Comparison of ENCODE assay signal across 8 mouse cellular contexts in genomic region chr10:84437166-84438048, GRCm38 (mm10). TPM values are rescaled to one million over a fixed set of nuclear protein-coding genes. Genes with fewer than 3 reads are reported as not detected.
DNase-seq lines count a peak whose midpoint lies in the region.

No protein-coding gene starts in this region.

- peaks cover 15% of the 10 kb centered on the region for H3K27me3 ChIP-seq in limb, embryonic 10.5 days (ENCODE audit: low read depth, poor library complexity, severe bottlenecking)

- H3K36me3 ChIP-seq in limb, embryonic 10.5 days = peaks cover 9% of the 10 kb centered on the region; the same call in 1 of the 2 replicates

- no peaks in the 10 kb centered on the region for H3K9me3 ChIP-seq in limb, embryonic 10.5 days (replicated peaks)

- peaks cover 54% of the 10 kb centered on the region for H3K4me1 ChIP-seq in limb, embryonic 10.5 days

- peak overlapping the region; percentile 87 for H3K4me3 ChIP-seq in limb, embryonic 10.5 days

- DNase-seq in embryo, embryonic 10 days (ENCODE audit: low spot score) = peak; percentile 50
- DNase-seq in embryo, embryonic 9.5 days (ENCODE audit: extremely low spot score) = no peak
- DNase-seq in thymus, postnatal 4 days = peak; percentile 15
- no peak for DNase-seq in thymus, postnatal 10 days (ENCODE audit: low spot score in 2 of 2)
- no peak for DNase-seq in limb, embryonic 10.5 days (ENCODE audit: low spot score)
- no peak for DNase-seq in urinary bladder, postnatal 25 days (ENCODE audit: low spot score)
- DNase-seq in right cerebral cortex, adult 18-20 months = no peak
- DNase-seq in adrenal gland, postnatal 14 days = no peak

- WGBS in limb, embryonic 10.5 days = 38% methylated on average over 14 of the region's 14 CpGs

- H3K27ac ChIP-seq in limb, embryonic 10.5 days = peak overlapping the region; percentile 56; the same call in 1 of the 2 replicates

RNA-seq across cellular contexts. Expression of gene Nuak1, which starts 3.0 kb away (rescaled TPM):
- polyA plus RNA-seq in limb, embryonic 10.5 days (2016; fragmentation: Nextera tagmentation; extraction: Ambion mirVana) = 0.69 and 1.2 TPM in 2 replicates
- total RNA-seq in adrenal gland, postnatal 14 days (2021) = 7.0 and 9.5 TPM in 2 replicates

Comparison
In these comparisons a context has a peak if more than half of its experiments do, and no peak if none do; other contexts are left out.
1. DNase-seq: peak in embryo, embryonic 10 days (single experiment) and thymus, postnatal 4 days (single experiment); none in embryo, embryonic 9.5 days (single experiment), thymus, postnatal 10 days (0 of 2), limb, embryonic 10.5 days (single experiment), urinary bladder, postnatal 25 days (single experiment), right cerebral cortex, adult 18-20 months (single experiment) and adrenal gland, postnatal 14 days (single experiment).